Mouse (Mus musculus): ENCODE data around the gene Bmp10.
A peak's percentile ranks its signal among the peaks of the same experiment; 100 is the strongest.
"Not testable (repeated sequence)": the region's sequence is repeated elsewhere in the genome, so short reads cannot be mapped to it uniquely, and the experiment has no call there.

The Bmp10 gene

DNA sequence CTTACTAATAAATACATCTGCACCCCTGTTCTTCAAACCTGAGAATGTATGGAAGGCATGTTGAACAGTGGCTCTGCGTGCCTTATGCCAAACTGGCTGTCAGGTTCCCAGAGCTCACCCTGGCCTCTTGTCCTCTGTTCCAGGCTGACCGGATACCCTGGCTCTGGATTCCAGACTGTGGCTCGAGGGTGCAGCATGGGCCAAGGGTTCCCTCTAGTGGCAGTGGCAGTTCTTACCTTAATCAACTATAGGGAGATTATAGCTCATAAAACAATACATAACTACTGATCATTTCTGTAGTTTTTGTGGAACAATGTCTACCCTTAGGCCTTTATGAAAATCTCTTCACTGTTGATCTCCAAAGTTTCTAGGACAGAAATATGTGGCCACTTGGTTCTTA lies 22.2 kb downstream of the Bmp10 start:
- DNase-seq: no peak

DNA sequence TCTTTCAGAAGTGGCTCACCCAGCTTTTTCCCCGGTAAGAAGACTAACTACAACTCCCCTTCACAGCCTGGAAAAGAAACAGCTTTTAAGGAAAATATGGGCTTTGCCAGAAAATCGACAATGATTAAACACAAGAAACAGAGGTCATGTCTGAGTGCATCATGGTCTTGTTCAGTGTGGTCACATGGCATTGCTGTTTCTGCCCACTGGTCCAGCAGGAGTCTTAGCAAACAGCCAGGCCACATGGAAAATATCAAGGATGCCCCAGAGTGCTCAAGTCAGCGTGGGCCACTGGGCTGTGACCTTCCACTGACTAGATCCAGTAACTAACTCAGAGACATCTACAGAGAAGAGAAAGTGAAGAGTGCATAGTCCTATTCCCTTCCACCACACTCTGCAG lies 23.0 kb downstream of the Bmp10 start:
- no peak for DNase-seq

DNA sequence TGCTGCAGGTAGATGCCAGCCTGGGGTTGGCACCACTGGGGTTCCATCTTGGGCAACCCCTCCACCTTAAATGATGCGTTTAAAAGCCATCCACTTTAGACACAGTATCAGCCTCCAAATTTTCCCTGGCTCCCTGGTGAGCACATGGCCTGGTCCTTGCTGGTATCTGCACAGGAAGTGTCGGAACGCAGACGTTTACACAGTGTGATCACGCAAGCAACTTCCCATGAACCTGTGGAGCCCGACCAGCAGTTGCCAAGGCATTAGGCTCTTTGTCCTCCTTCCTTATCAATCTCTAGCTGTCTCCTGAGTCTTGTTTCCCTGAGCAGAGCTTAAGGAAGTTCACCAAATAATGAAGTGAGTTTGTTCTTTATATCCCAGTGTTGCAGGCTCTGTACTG lies 26.7 kb downstream of the Bmp10 start:
- no peak for DNase-seq

DNA sequence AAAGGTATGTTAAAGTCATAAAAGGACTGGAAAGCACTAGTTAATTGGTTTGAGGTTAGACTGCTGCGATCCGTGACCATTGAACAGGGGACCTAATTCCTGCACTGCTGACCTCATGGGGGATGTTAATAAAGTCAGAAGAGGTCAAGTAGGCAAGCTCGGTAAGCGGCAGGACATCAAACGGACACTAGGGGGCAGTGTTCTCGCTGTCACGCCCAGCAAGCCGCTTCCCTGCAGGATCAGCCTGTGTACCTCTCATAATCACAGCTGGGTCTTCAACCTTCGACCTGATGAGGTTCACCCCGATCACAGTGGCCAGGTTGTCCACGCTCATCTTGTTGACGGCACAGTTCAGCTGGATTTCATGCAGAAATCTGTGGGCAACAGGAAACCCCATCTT lies 37.4 kb downstream of the Bmp10 start:
- DNase-seq: peak; percentile 45

DNA sequence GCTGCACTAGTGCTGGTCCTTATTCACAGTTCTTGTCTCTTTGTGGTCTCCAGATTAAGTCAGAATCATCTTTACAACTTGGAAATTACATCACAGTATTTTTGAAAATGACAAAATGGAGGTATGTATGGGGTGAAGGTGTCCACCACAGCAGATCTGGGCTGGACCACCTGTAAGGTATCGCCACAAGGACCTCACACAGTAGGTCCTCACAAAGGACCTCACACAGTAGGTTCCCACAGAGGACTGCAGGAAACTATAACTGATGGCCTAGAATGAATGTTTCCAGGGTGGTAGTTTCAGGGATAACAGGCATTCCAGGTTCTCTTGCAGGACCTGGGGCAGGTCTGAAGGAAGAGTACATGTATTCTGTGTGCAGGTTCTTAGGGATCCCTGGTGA lies 38.6 kb downstream of the Bmp10 start:
- DNase-seq: no peak

DNA sequence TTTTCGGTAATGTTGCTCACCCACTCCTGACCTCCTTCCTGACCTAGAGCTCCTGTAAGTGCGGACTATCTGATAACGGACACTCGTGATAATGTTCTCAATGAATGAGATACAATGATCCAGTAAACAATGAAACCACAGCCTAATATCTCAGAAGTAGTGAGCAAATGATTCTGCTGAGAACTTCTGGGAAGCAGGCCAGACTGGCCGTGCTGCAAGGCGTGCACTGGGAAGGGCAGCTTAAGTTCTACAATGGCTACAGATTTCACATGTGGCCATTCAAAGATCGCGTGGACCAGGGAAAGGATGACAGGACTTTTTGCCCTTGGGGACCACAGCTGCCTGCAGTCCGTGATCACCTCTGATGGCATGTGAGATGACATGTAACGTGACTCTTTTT lies 39.6 kb downstream of the Bmp10 start:
- DNase-seq: no peak

DNA sequence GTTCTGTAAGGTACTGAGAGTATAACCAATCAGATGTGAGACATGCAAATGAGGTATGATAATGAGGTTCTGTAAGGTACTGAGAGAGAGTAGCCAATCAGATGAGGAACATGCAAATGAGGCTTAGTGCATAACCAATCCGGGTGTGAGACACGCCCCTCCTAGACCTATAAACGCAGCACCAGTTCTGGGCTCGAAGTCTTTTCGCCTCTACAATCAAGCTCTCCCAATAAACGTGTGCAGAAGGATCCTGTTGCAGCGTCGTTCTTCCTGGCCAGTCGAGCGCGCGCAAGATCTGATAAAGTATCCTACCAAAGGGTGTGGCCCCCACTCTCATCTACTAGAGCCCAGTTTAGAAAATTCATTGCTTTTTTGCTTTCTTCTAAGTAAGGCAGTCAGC lies 41.3 kb downstream of the Bmp10 start:
- not testable (repeated sequence) for DNase-seq

DNA sequence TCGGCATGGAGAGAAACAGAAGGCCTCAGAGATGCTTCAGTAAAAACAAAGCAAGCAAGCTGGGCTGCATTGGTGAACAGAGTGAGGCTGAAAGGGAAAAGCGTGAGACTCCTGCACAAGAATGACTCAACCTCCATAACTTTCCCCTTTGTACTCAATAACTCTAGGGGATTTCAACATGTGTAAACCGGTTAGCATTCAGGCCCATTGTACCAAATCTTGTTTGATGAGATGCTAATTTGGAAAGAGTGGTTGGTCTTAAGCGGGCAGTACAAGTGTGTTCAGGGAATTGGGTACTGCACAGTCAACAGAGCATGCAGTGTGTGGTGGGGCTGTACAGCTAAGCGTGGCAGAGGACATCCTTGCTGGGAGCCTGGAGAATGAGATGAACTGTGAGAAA lies 46.4 kb downstream of the Bmp10 start:
- DNase-seq: no peak

DNA sequence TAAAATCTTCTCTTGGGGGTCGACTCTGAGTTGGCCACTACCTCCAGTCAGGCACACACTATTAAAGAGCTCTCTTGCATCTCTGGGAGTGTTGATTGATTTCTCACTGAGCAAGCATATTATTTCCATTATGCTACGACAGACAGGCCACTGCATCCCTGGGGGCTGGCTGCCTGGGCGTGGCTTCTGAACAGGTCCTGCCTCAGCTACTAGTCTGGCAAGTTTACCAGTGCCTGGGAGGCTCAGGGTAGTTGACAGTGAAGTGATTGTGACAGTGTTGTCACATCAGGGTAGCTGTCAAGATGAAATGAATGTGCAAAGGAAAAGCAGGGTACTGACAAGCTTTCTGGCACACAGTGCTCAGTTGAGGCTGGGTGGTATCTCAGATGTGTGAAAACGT lies 50.1 kb downstream of the Bmp10 start:
- no peak for DNase-seq

DNA sequence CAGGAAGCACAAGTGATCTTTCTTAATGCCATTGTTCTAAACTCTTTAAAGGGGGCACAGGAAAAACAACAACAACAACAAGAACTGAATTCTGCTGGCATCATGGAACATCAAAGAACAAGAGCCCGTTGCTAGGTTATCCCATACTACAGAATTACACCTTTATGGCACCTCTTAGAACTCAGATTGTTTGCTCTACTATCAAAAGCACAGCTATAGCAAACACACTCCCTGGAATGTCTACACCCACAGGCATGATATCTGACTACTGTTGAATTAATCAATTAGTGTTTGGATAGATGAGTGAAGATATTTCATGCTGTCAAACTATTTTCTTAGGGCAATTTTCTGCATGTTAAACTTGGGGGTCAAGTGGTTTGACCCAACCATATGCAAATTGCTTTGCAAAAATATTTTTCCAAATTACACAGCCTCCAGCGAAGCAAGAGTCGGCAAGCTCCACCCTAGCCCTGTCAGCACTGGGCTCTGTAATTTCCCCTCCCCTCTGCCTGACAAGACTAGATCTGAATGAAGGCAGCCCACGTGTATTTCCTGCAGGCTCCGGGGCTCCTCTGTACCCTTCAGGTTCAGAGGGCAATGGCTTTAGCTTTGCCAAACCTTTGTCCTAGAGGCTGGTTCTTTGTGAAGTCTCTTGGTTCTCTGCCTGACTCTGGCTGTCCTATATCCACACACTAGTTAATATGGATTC lies 50.7 kb downstream of the Bmp10 start:
- no peak for DNase-seq

DNA sequence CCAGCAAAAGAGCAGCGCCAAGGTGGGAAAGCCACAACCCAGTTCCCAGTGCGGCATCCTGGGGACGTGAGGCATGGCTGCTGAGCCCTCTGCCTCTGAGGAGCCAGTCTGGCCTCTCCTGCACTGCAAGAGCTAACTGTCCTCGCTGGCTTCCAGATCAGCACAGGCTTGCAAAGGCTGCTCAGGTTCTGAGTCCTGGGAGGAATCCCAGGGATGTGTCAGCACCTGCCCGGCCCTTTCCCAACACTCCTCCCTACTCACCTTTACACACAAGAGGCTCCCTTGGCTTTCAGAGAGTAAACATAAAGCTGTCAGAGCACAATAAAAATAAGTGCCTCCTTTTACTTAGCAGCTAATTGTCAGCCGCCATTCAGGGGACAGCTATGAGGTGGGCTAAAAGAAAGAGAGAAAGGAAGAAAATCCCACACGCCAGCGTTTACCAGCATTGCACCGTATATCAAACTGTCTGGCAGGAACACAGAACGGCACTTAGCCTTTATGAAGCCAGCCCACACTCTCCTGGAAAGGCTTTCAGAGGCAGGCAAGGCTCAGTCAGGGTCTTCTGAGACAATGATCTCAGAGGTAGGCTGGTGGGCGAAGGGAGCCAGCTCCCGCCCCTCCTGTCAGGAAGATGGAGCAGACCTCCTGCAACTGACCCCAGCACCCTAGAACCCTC lies 54.6 kb downstream of the Bmp10 start:
- DNase-seq: no peak

DNA sequence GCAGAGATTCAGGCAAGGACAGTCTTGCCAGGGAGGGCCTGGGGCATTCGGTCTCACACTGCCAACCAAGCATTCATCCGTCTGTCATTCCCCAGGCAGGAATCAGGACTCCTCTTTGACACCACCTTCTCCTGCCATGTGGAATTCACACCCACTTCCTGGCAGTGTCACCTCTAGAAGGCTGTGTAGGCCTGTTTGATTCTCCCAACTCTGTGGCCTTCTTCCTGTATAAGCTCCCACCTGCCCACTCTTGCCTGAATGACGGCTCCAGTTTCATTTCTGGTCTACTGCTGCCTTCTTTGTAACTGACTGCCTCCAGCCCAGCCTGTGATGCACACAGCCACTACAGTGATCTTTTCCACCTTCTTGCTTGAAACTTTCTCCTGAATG lies 55.1 kb downstream of the Bmp10 start:
- no peak for DNase-seq

DNA sequence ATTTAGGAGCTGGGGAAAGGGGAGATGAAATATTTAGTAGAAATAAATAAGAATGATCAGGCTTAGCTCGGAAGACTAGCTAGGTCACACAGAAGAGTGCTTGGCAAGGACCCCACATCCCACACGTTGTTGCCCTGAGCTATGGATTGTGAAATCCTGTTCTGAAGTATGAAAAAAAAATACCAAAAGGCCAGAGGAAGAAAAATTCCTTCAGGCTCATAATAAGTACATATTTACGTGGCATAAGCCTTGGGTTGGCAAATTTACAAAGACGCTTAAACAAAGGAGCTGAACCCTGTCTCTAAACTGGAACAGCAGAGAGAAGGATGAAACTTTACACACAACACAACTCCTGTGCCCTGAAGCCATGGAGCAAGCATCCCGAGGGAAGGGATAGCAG lies 56.0 kb downstream of the Bmp10 start:
- DNase-seq: no peak

Data from cerebellum, adult 8-10 months (tissue).